Mouse (Mus musculus) hematopoietic stem cell, adult 5-6 weeks (primary cell): ENCODE results near the gene Ak1. TPM values are rescaled to one million over a fixed set of nuclear protein-coding genes. Genes with fewer than 3 reads are reported as not detected.

Experiments
- ATAC-seq, 2 experiments: fragments of 125-278 bp in 1 of 2; replicated peaks in 1 of 2; 2 replicates each; pipeline ENCODE4 v1.8.0; 2016 to 2017; ENCODE audit warnings: inconsistent platforms in 2 of 2, mild to moderate bottlenecking in 2 of 2, moderate number of reproducible peaks in 2 of 2, low read depth in 1 of 2, moderate TSS enrichment in 1 of 2; ENCODE audit not compliant: low FRiP score in 2 of 2, poor library complexity in 2 of 2, severe bottlenecking in 2 of 2, insufficient read depth in 1 of 2, low TSS enrichment in 1 of 2
- total RNA-seq: library from RNA; stranded (forward); fragments of 172-1452, 232-1000 nt; gene quantifications from 2 replicates; pipeline ENCODE4 v1.2.3, GENCODE M21; 2017

Gene Ak1
- total RNA-seq, 1 experiment from 2014 or later = 13.1 TPM

GRCm38 (mm10) chr2:32665853-32666252, 44.3 kb downstream of the Ak1 start:
- no peak for ATAC-seq

- no peak for ATAC-seq
Observed at GRCm38 (mm10) chr2:32667775-32668174, 46.2 kb downstream of the Ak1 start.

GRCm38 (mm10) chr2:32668176-32668575, 46.6 kb downstream of the Ak1 start:
- ATAC-seq = no peak

GRCm38 (mm10) chr2:32669876-32670275, 48.3 kb downstream of the Ak1 start:
- ATAC-seq = no peak

GRCm38 (mm10) chr2:32671147-32671546, 49.6 kb downstream of the Ak1 start:
- ATAC-seq = no peak

GRCm38 (mm10) chr2:32671907-32672595, 50.5 kb downstream of the Ak1 start:
- no peak for ATAC-seq

- no peak for ATAC-seq
Observed at GRCm38 (mm10) chr2:32673176-32673917, 51.8 kb downstream of the Ak1 start.

GRCm38 (mm10) chr2:32676821-32677220, 55.3 kb downstream of the Ak1 start:
- ATAC-seq = no peak

- ATAC-seq = no peak
Observed at GRCm38 (mm10) chr2:32677683-32678082, 56.1 kb downstream of the Ak1 start.

GRCm38 (mm10) chr2:32680051-32680451, 58.5 kb downstream of the Ak1 start:
- no peak for ATAC-seq

- ATAC-seq = no peak
Observed at GRCm38 (mm10) chr2:32680961-32681650, 59.5 kb downstream of the Ak1 start.

- ATAC-seq = no peak; a peak in 1 of 4 replicates
Observed at GRCm38 (mm10) chr2:32681754-32682153, 60.2 kb downstream of the Ak1 start.

GRCm38 (mm10) chr2:32682721-32683417, 61.3 kb downstream of the Ak1 start:
- ATAC-seq = no peak

GRCm38 (mm10) chr2:32683701-32684100, 62.1 kb downstream of the Ak1 start:
- no peak for ATAC-seq
